ENCODE assay signal across 16 mouse cellular contexts in genomic region chr11:106443646-106444045, GRCm38 (mm10). TPM values are rescaled to one million over a fixed set of nuclear protein-coding genes. Genes with fewer than 3 reads are reported as not detected.
"Had no signal": no experiment of that assay in that cellular context is flagged by ENCODE, and none has a peak within 500 bp of the region (broad histone marks: within the 10 kb centered on the region; RNA-seq: fewer than 3 reads in every experiment).

No protein-coding gene starts in this region.

- H3K9me3 ChIP-seq: limb, embryonic 15.5 days; midbrain, embryonic 13.5 days; neural tube, embryonic 12.5 days had no signal

- H3K4me2 ChIP-seq: limb, embryonic 15.5 days; lung, embryonic 14.5 days; midbrain, embryonic 13.5 days; neural tube, embryonic 12.5 days had no signal

- ATAC-seq: midbrain, embryonic 13.5 days had no signal

- H3K9ac ChIP-seq: limb, embryonic 15.5 days; lung, embryonic 14.5 days; midbrain, embryonic 13.5 days; neural tube, embryonic 12.5 days had no signal

- H3K36me3 ChIP-seq: limb, embryonic 15.5 days; midbrain, embryonic 13.5 days; neural tube, embryonic 12.5 days had no signal

- H3K27me3 ChIP-seq: limb, embryonic 15.5 days; midbrain, embryonic 13.5 days; neural tube, embryonic 12.5 days had no signal

- DNase-seq: kidney, adult 11 months; kidney, adult 9 months; kidney, postnatal 36 days; layer of hippocampus, adult 9-11 months; layer of hippocampus, postnatal 36 days; lung, embryonic 14.5 days; lung, postnatal 10 days; lung, postnatal 4 days; right cerebral cortex, postnatal 25 days; thymus, postnatal 25 days had no signal

- H3K4me1 ChIP-seq: limb, embryonic 15.5 days; midbrain, embryonic 13.5 days; neural tube, embryonic 12.5 days had no signal

- H3K4me3 ChIP-seq: limb, embryonic 15.5 days; midbrain, embryonic 13.5 days; myocyte; neural tube, embryonic 12.5 days had no signal

- H3K27ac ChIP-seq: kidney, postnatal 0 days; limb, embryonic 15.5 days; midbrain, embryonic 13.5 days; neural tube, embryonic 12.5 days; stomach, postnatal 0 days had no signal

RNA-seq across cellular contexts. Expression of gene Icam2, which starts 55.8 kb away (rescaled TPM):
- polyA plus RNA-seq: myocyte had no signal
